Mouse (Mus musculus) thymus, adult 2 months (tissue): ENCODE measurements around the gene Nf1. TPM values are rescaled to one million over a fixed set of nuclear protein-coding genes. Genes with fewer than 3 reads are reported as not detected.

ENCODE experiments used
- DNase-seq: peaks from one replicate; pipeline ENCODE4 v3.0.0; 2021
- H3K27ac ChIP-seq: fragments of 200-500 bp; 2 replicates; pipeline ENCODE4 v1.5.1; 2012; ENCODE audit warnings: low read length, control low read depth; ENCODE audit not compliant: control insufficient read depth, insufficient read depth
- H3K27me3 ChIP-seq: fragments of 200-500 bp; 2 replicates; pipeline ENCODE4 v1.6.1; 2012; ENCODE audit warnings: mild to moderate bottlenecking, low read length, moderate library complexity, mixed read lengths; ENCODE audit not compliant: control insufficient read depth, insufficient read depth
- H3K36me3 ChIP-seq: fragments of 200-500 bp; 2 replicates; pipeline ENCODE4 v1.6.1; 2012; ENCODE audit warnings: mild to moderate bottlenecking, low read length, moderate library complexity; ENCODE audit not compliant: control insufficient read depth, insufficient read depth
- H3K4me1 ChIP-seq: fragments of 200-500 bp; replicated peaks from 2 replicates; pipeline ENCODE4 v1.6.1; 2012; ENCODE audit warnings: low read length; ENCODE audit not compliant: control insufficient read depth, insufficient read depth
- H3K4me3 ChIP-seq: fragments of 200-500 bp; 2 replicates; pipeline ENCODE4 v1.5.1; 2012; ENCODE audit warnings: mild to moderate bottlenecking, low read length, control low read depth, moderate library complexity; ENCODE audit not compliant: control insufficient read depth, insufficient read depth
- CTCF ChIP-seq: fragments of 200-500 bp; IDR thresholded peaks from 2 replicates; pipeline ENCODE4 v1.5.1; 2012; ENCODE audit warnings: mild to moderate bottlenecking, control low read depth, low read length, moderate library complexity, borderline replicate concordance; ENCODE audit not compliant: control insufficient read depth, poor library complexity, insufficient read depth; ENCODE audit errors: extremely low read depth
- POLR2A ChIP-seq: fragments of 200-500 bp; IDR thresholded peaks from 2 replicates; pipeline ENCODE4 v1.6.1; 2012; ENCODE audit warnings: mild to moderate bottlenecking, low read length, control low read depth, moderate library complexity; ENCODE audit not compliant: control insufficient read depth, poor library complexity, insufficient read depth; ENCODE audit errors: extremely low read depth
- WGBS: fragments of 180-500 bp; shearing (Covaris S2); methylation state at CpG from one replicate; pipeline ENCODE4 v1.1.7; 2018; 5-methylcytosine and 5-hydroxymethylcytosine counted together
- polyA plus RNA-seq: library from polyadenylated mRNA; depleted of rRNA; stranded (reverse); fragments of >200 nt; gene quantifications from 2 replicates; pipeline ENCODE4 v1.2.3, GENCODE M21; 2012

Gene Nf1
- polyA plus RNA-seq, 1 experiment = 6.9 TPM

- WGBS = 97% methylated on average over 6 of the region's 6 CpGs
- DNase-seq = no peak
- Histone ChIP-seq H3K27ac (no peak overlapping the region), H3K4me1 (no peaks in the 10 kb centered on the region), H3K27me3 (no peaks in the 10 kb centered on the region), H3K36me3 (no peaks in the 10 kb centered on the region), H3K4me3 (no peak overlapping the region)
- no peak for TF ChIP-seq CTCF
- TF ChIP-seq POLR2A = no peak
Measured at GRCm38 (mm10) chr11:79581257-79581656, 241.8 kb downstream of the Nf1 start.

GRCm38 (mm10) chr11:79584191-79584590, 244.7 kb downstream of the Nf1 start:
- H3K4me3 ChIP-seq = no peak overlapping the region
- H3K4me1 ChIP-seq = no peaks in the 10 kb centered on the region
- H3K27me3 ChIP-seq = no peaks in the 10 kb centered on the region
- H3K36me3 ChIP-seq = no peaks in the 10 kb centered on the region
- no peak for TF ChIP-seq POLR2A
- peak; percentile 63; the same call in 1 of the 2 replicates for TF ChIP-seq CTCF
- peak; percentile 75 for DNase-seq
- WGBS = 8% methylated on average over 5 of the region's 5 CpGs
- no peak overlapping the region for H3K27ac ChIP-seq

- H3K27ac ChIP-seq = no peak overlapping the region
- H3K4me1 ChIP-seq = peaks cover 34% of the 10 kb centered on the region
- peak; percentile 62 for DNase-seq
- TF ChIP-seq POLR2A (no peak), CTCF (peak; percentile 63; the same call in 1 of the 2 replicates)
- no peak overlapping the region for H3K4me3 ChIP-seq
- H3K36me3 ChIP-seq = no peaks in the 10 kb centered on the region
- 60% methylated on average over 14 of the region's 14 CpGs for WGBS
- no peaks in the 10 kb centered on the region for H3K27me3 ChIP-seq
Measured at GRCm38 (mm10) chr11:79589317-79590075, 250.0 kb downstream of the Nf1 start.

GRCm38 (mm10) chr11:79590664-79591590, 251.4 kb downstream of the Nf1 start, which contains the start of gene Rab11fip4:
TSS of gene Rab11fip4 (plus strand) at chr11:79591212.
- WGBS = 5% methylated on average over 97 of the region's 98 CpGs
- Histone ChIP-seq H3K27ac (peak within 1 kb of the TSS; percentile 4; the same call in 1 of the 2 replicates), H3K4me3 (peak within 1 kb of the TSS; percentile 89), H3K4me1 (peaks cover 34% of the 10 kb centered on the region), H3K36me3 (no peaks in the 10 kb centered on the region), H3K27me3 (no peaks in the 10 kb centered on the region)
- TF ChIP-seq CTCF (no peak), POLR2A (peak; percentile 69)
- DNase-seq = peak; percentile 64

GRCm38 (mm10) chr11:79591591-79591975, 252.1 kb downstream of the Nf1 start:
- H3K4me3 ChIP-seq = peak overlapping the region; percentile 89
- peaks cover 34% of the 10 kb centered on the region for H3K4me1 ChIP-seq
- no peaks in the 10 kb centered on the region for H3K36me3 ChIP-seq
- TF ChIP-seq CTCF (no peak), POLR2A (no peak)
- H3K27me3 ChIP-seq = no peaks in the 10 kb centered on the region
- DNase-seq = no peak
- no peak overlapping the region for H3K27ac ChIP-seq
- WGBS = 38% methylated on average over 5 of the region's 5 CpGs

GRCm38 (mm10) chr11:79593495-79593894, 254.0 kb downstream of the Nf1 start:
- TF ChIP-seq POLR2A (no peak), CTCF (no peak)
- 62% methylated on average over 11 of the region's 11 CpGs for WGBS
- H3K27ac ChIP-seq = no peak overlapping the region
- H3K27me3 ChIP-seq = no peaks in the 10 kb centered on the region
- no peak overlapping the region for H3K4me3 ChIP-seq
- no peaks in the 10 kb centered on the region for H3K36me3 ChIP-seq
- peaks cover 34% of the 10 kb centered on the region for H3K4me1 ChIP-seq
- no peak for DNase-seq
